Mouse (Mus musculus): ENCODE results near the gene Ctcfl. TPM values are rescaled to one million over a fixed set of nuclear protein-coding genes. Genes with fewer than 3 reads are reported as not detected.

The Ctcfl gene
- polyA plus RNA-seq (2016; fragmentation: Nextera tagmentation; extraction: Ambion mirVana) = 0.04 and 0.10 TPM in 2 replicates

- Histone ChIP-seq H3K9me3 (peaks cover 4% of the 10 kb centered on the region; the same call in 1 of the 2 replicates), H3K4me1 (replicated peaks) (peaks cover 10% of the 10 kb centered on the region), H3K36me3 (no peaks in the 10 kb centered on the region), H3K4me3 (no peak within 1 kb of the TSS), H3K27me3 (ENCODE audit: insufficient read depth, poor library complexity, severe bottlenecking) (no peaks in the 10 kb centered on the region), H3K27ac (no peak within 1 kb of the TSS)
- WGBS = 85% methylated on average over 35 of the region's 35 CpGs
- DNase-seq (ENCODE audit: low spot score) = no peak
Observed at GRCm38 (mm10) chr2:173119023-173119944, at the start of gene Ctcfl. Gene Ctcfl (minus strand): TSS chr2:173119525.

DNA sequence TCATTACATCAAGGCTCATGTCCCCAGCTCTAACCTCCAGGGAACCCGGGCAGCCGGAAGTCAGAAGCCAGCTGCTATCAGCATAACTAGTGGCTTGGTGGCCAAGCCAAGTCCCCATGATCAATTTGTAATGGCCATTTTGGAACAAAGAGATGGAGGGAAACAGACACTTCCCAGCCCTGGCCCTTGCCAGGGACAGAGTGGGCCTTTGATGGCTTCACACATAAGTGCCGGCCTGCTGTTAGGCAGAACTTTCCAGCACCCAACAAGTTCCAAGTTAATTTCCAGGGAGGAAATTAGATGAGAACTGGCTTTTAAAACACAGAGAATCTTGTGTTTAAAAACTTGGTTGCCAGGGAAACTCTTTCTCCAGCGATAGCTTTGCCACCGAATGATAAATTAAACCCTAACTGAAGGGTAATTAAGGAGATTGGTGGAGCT is 49.1 kb upstream of the Ctcfl start:
- no peak for DNase-seq (ENCODE audit: low spot score)
- no peaks in the 10 kb centered on the region for H3K36me3 ChIP-seq
- H3K4me3 ChIP-seq = no peak overlapping the region
- peaks cover 45% of the 10 kb centered on the region for H3K4me1 ChIP-seq (replicated peaks)
- peaks cover 43% of the 10 kb centered on the region for H3K27me3 ChIP-seq (ENCODE audit: insufficient read depth, poor library complexity, severe bottlenecking)
- no peak overlapping the region for H3K27ac ChIP-seq
- no peaks in the 10 kb centered on the region for H3K9me3 ChIP-seq
- WGBS = 73% methylated on average over 5 of the region's 5 CpGs

DNA sequence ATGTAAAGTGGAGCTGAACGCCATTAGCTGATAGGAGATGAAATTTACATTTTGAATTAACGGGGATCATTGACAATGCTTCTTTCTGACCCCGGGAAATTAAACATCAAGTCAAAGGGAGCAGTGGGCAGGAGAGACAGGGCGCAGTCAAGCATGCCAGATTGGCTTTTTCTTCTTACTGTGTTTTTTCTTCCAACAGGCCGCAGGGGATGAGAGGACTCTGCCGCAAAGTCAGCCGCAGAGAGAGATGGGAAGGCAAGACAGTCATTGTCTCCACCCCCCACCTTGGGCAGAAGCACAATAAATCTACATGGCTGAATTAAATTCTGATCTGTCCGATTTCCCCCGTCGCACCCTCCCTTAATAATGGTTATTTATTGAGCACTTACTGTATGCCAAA is 46.0 kb upstream of the Ctcfl start:
- DNase-seq (ENCODE audit: low spot score) = no peak
- Histone ChIP-seq H3K9me3 (no peaks in the 10 kb centered on the region), H3K4me1 (replicated peaks) (peaks cover 22% of the 10 kb centered on the region), H3K4me3 (no peak overlapping the region), H3K27ac (no peak overlapping the region), H3K27me3 (ENCODE audit: insufficient read depth, poor library complexity, severe bottlenecking) (0 out of 2 replicates have a peak, but pooled peaks cover 15% of the 10 kb centered on the region), H3K36me3 (no peaks in the 10 kb centered on the region)
- WGBS = 89% methylated on average over 10 of the region's 10 CpGs

- DNase-seq (ENCODE audit: low spot score) = no peak
- 93% methylated on average over 10 of the region's 10 CpGs for WGBS
- Histone ChIP-seq H3K36me3 (no peaks in the 10 kb centered on the region), H3K27ac (no peak overlapping the region), H3K9me3 (no peaks in the 10 kb centered on the region), H3K4me3 (no peak overlapping the region), H3K27me3 (ENCODE audit: insufficient read depth, poor library complexity, severe bottlenecking) (0 out of 2 replicates have a peak, but pooled peaks cover 14% of the 10 kb centered on the region), H3K4me1 (replicated peaks) (peaks cover 18% of the 10 kb centered on the region)
Observed at GRCm38 (mm10) chr2:173164946-173165345, 45.6 kb upstream of the Ctcfl start.

- Histone ChIP-seq H3K27me3 (ENCODE audit: insufficient read depth, poor library complexity, severe bottlenecking) (0 out of 2 replicates have a peak, but pooled peaks cover 8% of the 10 kb centered on the region), H3K4me1 (replicated peaks) (peaks cover 20% of the 10 kb centered on the region), H3K27ac (no peak overlapping the region), H3K9me3 (no peaks in the 10 kb centered on the region), H3K4me3 (no peak overlapping the region), H3K36me3 (no peaks in the 10 kb centered on the region)
- peak; percentile 29 for DNase-seq (ENCODE audit: low spot score)
- WGBS = 44% methylated on average over 2 of the region's 2 CpGs
Observed at GRCm38 (mm10) chr2:173164358-173164757, 45.0 kb upstream of the Ctcfl start.

- 87% methylated on average over 8 of the region's 8 CpGs for WGBS
- peaks cover 15% of the 10 kb centered on the region for H3K4me1 ChIP-seq (replicated peaks)
- no peak overlapping the region for H3K4me3 ChIP-seq
- DNase-seq (ENCODE audit: low spot score) = no peak
- H3K27ac ChIP-seq = no peak overlapping the region
- H3K36me3 ChIP-seq = no peaks in the 10 kb centered on the region
- no peaks in the 10 kb centered on the region for H3K9me3 ChIP-seq
- 0 out of 2 replicates have a peak, but pooled peaks cover 3% of the 10 kb centered on the region for H3K27me3 ChIP-seq (ENCODE audit: insufficient read depth, poor library complexity, severe bottlenecking)
Observed at GRCm38 (mm10) chr2:173163380-173163779, 44.1 kb upstream of the Ctcfl start.

GRCm38 (mm10) chr2:173159354-173160311 is 40.3 kb upstream of the Ctcfl start:
- DNase-seq (ENCODE audit: low spot score) = peak; percentile 81
- H3K4me3 ChIP-seq = no peak overlapping the region
- 55% methylated on average over 24 of the region's 24 CpGs for whole genome bisulfite sequencing
- no peaks in the 10 kb centered on the region for H3K9me3 ChIP-seq
- H3K27ac ChIP-seq = 0 out of 2 replicates have a peak overlapping the region, but pooled peaks have one; percentile 0
- peaks cover 14% of the 10 kb centered on the region for H3K4me1 ChIP-seq (replicated peaks)
- no peaks in the 10 kb centered on the region for H3K36me3 ChIP-seq
- 0 out of 2 replicates have a peak, but pooled peaks cover 3% of the 10 kb centered on the region for H3K27me3 ChIP-seq (ENCODE audit: insufficient read depth, poor library complexity, severe bottlenecking)

GRCm38 (mm10) chr2:173158390-173159055 is 39.2 kb upstream of the Ctcfl start:
- H3K4me3 ChIP-seq = no peak overlapping the region

DNA sequence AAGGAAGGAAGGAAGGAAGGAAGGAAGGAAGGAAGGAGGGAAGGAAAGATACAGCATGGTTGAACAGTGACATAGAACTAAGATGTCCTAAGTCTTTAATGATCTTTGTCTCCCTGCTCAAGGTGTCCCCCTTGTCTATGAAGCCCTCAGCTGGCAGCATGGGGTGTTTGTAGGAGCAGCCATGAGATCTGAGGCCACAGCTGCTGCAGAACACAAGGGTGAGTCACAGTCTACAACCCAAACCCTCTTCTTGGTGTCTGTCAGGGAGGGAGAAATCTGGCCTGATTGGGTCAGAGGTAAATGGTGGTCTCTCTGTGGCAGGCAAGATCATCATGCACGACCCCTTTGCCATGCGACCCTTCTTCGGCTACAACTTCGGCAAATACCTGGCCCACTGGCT is 38.5 kb upstream of the Ctcfl start:
- Histone ChIP-seq H3K36me3 (no peaks in the 10 kb centered on the region), H3K27me3 (ENCODE audit: insufficient read depth, poor library complexity, severe bottlenecking) (0 out of 2 replicates have a peak, but pooled peaks cover 3% of the 10 kb centered on the region), H3K4me1 (replicated peaks) (peaks cover 14% of the 10 kb centered on the region), H3K4me3 (no peak overlapping the region), H3K27ac (no peak overlapping the region), H3K9me3 (no peaks in the 10 kb centered on the region)
- 98% methylated on average over 4 of the region's 4 CpGs for WGBS
- DNase-seq (ENCODE audit: low spot score) = no peak

More at GRCm38 (mm10) chr2:173158390-173159055, 39.2 kb upstream of the Ctcfl start:
- 92% methylated on average over 19 of the region's 19 CpGs for WGBS
- no peak overlapping the region for H3K27ac ChIP-seq
- 0 out of 2 replicates have a peak, but pooled peaks cover 3% of the 10 kb centered on the region for H3K27me3 ChIP-seq (ENCODE audit: insufficient read depth, poor library complexity, severe bottlenecking)
- DNase-seq (ENCODE audit: low spot score) = no peak
- H3K36me3 ChIP-seq = no peaks in the 10 kb centered on the region
- no peaks in the 10 kb centered on the region for H3K9me3 ChIP-seq
- peaks cover 14% of the 10 kb centered on the region for H3K4me1 ChIP-seq (replicated peaks)

DNA sequence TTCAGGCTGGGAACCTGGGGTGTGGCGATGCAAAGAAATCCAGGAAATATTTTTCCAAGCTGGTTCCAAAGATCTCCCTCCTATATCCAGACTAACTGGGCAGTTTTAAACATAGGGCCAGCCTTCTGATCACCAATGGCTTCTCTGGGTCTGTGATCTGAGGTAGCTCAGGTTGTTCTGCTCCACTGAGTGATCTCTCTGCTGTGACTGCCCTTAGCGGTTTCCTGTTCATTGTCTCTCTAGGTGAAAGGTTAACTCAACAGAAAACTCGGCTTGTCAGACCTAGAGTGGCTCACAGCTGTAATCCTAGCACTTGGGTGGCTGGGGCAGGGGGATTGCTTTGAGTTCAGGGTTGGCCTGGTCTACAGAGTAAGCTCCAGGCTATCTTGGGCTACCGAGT is 38.1 kb upstream of the Ctcfl start:
- WGBS = 59% methylated on average over 4 of the region's 4 CpGs
- H3K36me3 ChIP-seq = no peaks in the 10 kb centered on the region
- H3K4me3 ChIP-seq = no peak overlapping the region
- no peak for DNase-seq (ENCODE audit: low spot score)
- H3K27me3 ChIP-seq (ENCODE audit: insufficient read depth, poor library complexity, severe bottlenecking) = 0 out of 2 replicates have a peak, but pooled peaks cover 3% of the 10 kb centered on the region
- peaks cover 14% of the 10 kb centered on the region for H3K4me1 ChIP-seq (replicated peaks)
- H3K27ac ChIP-seq = no peak overlapping the region
- no peaks in the 10 kb centered on the region for H3K9me3 ChIP-seq

- 85% methylated on average over 13 of the region's 13 CpGs for WGBS
- H3K4me1 ChIP-seq (replicated peaks) = peaks cover 11% of the 10 kb centered on the region
Observed at GRCm38 (mm10) chr2:173156923-173157322, 37.6 kb upstream of the Ctcfl start.

DNA sequence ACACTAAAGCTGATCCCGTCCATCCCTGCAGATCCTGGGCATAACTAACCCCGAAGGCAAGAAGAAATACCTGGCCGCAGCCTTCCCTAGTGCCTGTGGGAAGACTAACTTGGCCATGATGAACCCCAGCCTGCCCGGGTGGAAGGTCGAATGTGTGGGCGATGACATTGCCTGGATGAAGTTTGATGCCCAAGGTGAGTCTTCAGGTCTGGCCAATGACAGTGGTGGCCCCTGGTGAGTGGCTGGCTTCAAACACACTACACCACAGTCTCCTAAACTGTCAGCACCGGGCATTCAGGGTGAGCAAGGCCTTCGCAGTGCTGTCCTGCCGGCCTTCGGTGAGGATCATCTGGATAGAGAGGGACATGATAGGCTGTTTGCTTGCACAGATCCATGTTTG is 36.6 kb upstream of the Ctcfl start:
- H3K27ac ChIP-seq = no peak overlapping the region
- no peak overlapping the region for H3K4me3 ChIP-seq
- 0 out of 2 replicates have a peak, but pooled peaks cover 3% of the 10 kb centered on the region for H3K27me3 ChIP-seq (ENCODE audit: insufficient read depth, poor library complexity, severe bottlenecking)
- no peak for DNase-seq (ENCODE audit: low spot score)
- peaks cover 6% of the 10 kb centered on the region for H3K4me1 ChIP-seq (replicated peaks)
- no peaks in the 10 kb centered on the region for H3K36me3 ChIP-seq
- WGBS = 93% methylated on average over 10 of the region's 10 CpGs
- no peaks in the 10 kb centered on the region for H3K9me3 ChIP-seq

More at GRCm38 (mm10) chr2:173156923-173157322, 37.6 kb upstream of the Ctcfl start:
- Histone ChIP-seq H3K27ac (no peak overlapping the region), H3K4me3 (no peak overlapping the region), H3K9me3 (no peaks in the 10 kb centered on the region), H3K27me3 (ENCODE audit: insufficient read depth, poor library complexity, severe bottlenecking) (0 out of 2 replicates have a peak, but pooled peaks cover 3% of the 10 kb centered on the region), H3K36me3 (no peaks in the 10 kb centered on the region)
- no peak for DNase-seq (ENCODE audit: low spot score)
